Mouse (Mus musculus): ENCODE measurements around the gene Dirc2. TPM values are rescaled to one million over a fixed set of nuclear protein-coding genes. Genes with fewer than 3 reads are reported as not detected.

Dirc2 gene
- polyA plus RNA-seq, 2 experiments: 4.9 to 5.9 TPM

GRCm38 (mm10) chr16:35701823-35702222, 67.3 kb downstream of the Dirc2 start:
- no peak for TF ChIP-seq CTCF (IDR thresholded peaks at IDR 0.05; ENCODE audit: low read depth)
- Histone ChIP-seq H3K36me3 (replicated peaks; ENCODE audit: control insufficient read depth, insufficient read depth, low read depth) (peaks cover 2% of the 10 kb centered on the region; the same call in 1 of the 2 replicates), H3K27me3 (ENCODE audit: control insufficient read depth, insufficient read depth, low read length) (no peaks in the 10 kb centered on the region), H3K27ac (no peak overlapping the region), H3K9ac (replicated peaks) (no peak overlapping the region), H3K9me3 (ENCODE audit: control insufficient read depth, low read length) (no peaks in the 10 kb centered on the region), H3K4me2 (ENCODE audit: low read depth) (no peak overlapping the region), H3K4me1 (replicated peaks; ENCODE audit: control insufficient read depth in 2 of 2, insufficient read depth in 2 of 2, low read length in 1 of 2) (no peaks in the 10 kb centered on the region), H3K4me3 (ENCODE audit: insufficient read depth in 1 of 2, low read depth in 2 of 2, low read length in 2 of 2) (no peak overlapping the region)
- WGBS (ENCODE audit: insufficient replicate concordance): 82% methylated on average over 11 of the region's 11 CpGs
- no peak for ATAC-seq (ENCODE audit: insufficient read depth)
- no peak for DNase-seq (ENCODE audit: low read depth in 3 of 3, low spot score in 3 of 3)

- WGBS (ENCODE audit: insufficient replicate concordance): 55% methylated on average over 2 of the region's 2 CpGs
- H3K27me3 ChIP-seq (ENCODE audit: control insufficient read depth, insufficient read depth, low read length): no peaks in the 10 kb centered on the region
- no peak overlapping the region for H3K27ac ChIP-seq
- no peaks in the 10 kb centered on the region for H3K9me3 ChIP-seq (ENCODE audit: control insufficient read depth, low read length)
- no peak overlapping the region for H3K4me3 ChIP-seq (ENCODE audit: insufficient read depth in 1 of 2, low read depth in 2 of 2, low read length in 2 of 2)
- no peak for ATAC-seq (ENCODE audit: insufficient read depth)
- H3K4me1 ChIP-seq (replicated peaks; ENCODE audit: control insufficient read depth in 2 of 2, insufficient read depth in 2 of 2, low read length in 1 of 2): no peaks in the 10 kb centered on the region
- peaks cover 2% of the 10 kb centered on the region; the same call in 1 of the 2 replicates for H3K36me3 ChIP-seq (replicated peaks; ENCODE audit: control insufficient read depth, insufficient read depth, low read depth)
- DNase-seq (ENCODE audit: low read depth in 3 of 3, low spot score in 3 of 3): no peak
- no peak overlapping the region for H3K9ac ChIP-seq (replicated peaks)
- no peak for TF ChIP-seq CTCF (IDR thresholded peaks at IDR 0.05; ENCODE audit: low read depth)
- no peak for TF ChIP-seq EP300 (IDR thresholded peaks at IDR 0.05; ENCODE audit: low read depth)
- H3K4me2 ChIP-seq (ENCODE audit: low read depth): no peak overlapping the region
These were observed 73.1 kb downstream of the Dirc2 start for GRCm38 (mm10) chr16:35696103-35696502.

DNA sequence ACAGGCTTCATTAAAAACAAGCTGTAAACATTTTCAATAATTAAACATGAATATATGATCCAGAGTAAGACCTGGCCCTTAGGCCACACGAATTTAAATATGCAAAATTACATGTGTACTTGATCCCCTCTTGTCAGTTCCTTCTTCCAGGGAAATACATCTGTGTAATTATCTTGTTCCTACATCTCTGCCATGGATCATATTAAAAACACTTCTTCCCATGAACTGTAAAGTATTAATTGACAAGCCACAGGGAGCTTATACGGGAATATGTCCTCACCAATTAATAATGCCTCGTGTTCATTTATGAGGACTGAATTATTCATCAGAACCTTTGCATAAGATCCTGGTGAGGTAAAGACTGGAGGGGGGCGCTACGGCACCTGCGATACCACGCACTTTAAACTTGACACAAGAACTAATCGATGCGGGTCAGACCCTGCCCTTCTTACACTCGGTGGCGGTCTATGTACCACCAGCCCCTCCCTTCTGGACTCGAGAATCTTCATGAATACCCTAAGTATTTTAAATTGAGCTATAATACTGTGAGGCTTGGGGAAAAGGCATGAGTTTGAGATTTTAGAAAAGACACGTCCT, 74.8 kb downstream of the Dirc2 start:
- H3K4me2 ChIP-seq (ENCODE audit: low read depth): no peak overlapping the region
- H3K27me3 ChIP-seq (ENCODE audit: control insufficient read depth, insufficient read depth, low read length): no peaks in the 10 kb centered on the region
- H3K4me1 ChIP-seq (replicated peaks; ENCODE audit: control insufficient read depth in 2 of 2, insufficient read depth in 2 of 2, low read length in 1 of 2): no peaks in the 10 kb centered on the region
- no peak for TF ChIP-seq CTCF (IDR thresholded peaks at IDR 0.05; ENCODE audit: low read depth)
- TF ChIP-seq EP300 (IDR thresholded peaks at IDR 0.05; ENCODE audit: low read depth): no peak
- no peak overlapping the region for H3K9ac ChIP-seq (replicated peaks)
- peaks cover 2% of the 10 kb centered on the region; the same call in 1 of the 2 replicates for H3K36me3 ChIP-seq (replicated peaks; ENCODE audit: control insufficient read depth, insufficient read depth, low read depth)
- no peak overlapping the region for H3K4me3 ChIP-seq (ENCODE audit: insufficient read depth in 1 of 2, low read depth in 2 of 2, low read length in 2 of 2)
- ATAC-seq (ENCODE audit: insufficient read depth) (no peak), DNase-seq (ENCODE audit: low read depth in 3 of 3, low spot score in 3 of 3) (no peak)
- 87% methylated on average over 13 of the region's 13 CpGs for WGBS (ENCODE audit: insufficient replicate concordance)
- no peak overlapping the region for H3K27ac ChIP-seq
- H3K9me3 ChIP-seq (ENCODE audit: control insufficient read depth, low read length): no peaks in the 10 kb centered on the region

GRCm38 (mm10) chr16:35691606-35692005, 77.5 kb downstream of the Dirc2 start:
- no peak for DNase-seq (ENCODE audit: low read depth in 3 of 3, low spot score in 3 of 3)
- Histone ChIP-seq H3K9me3 (ENCODE audit: control insufficient read depth, low read length) (no peaks in the 10 kb centered on the region), H3K36me3 (replicated peaks; ENCODE audit: control insufficient read depth, insufficient read depth, low read depth) (no peaks in the 10 kb centered on the region), H3K27ac (no peak overlapping the region), H3K4me1 (replicated peaks; ENCODE audit: control insufficient read depth in 2 of 2, insufficient read depth in 2 of 2, low read length in 1 of 2) (no peaks in the 10 kb centered on the region), H3K27me3 (ENCODE audit: control insufficient read depth, insufficient read depth, low read length) (no peaks in the 10 kb centered on the region), H3K9ac (replicated peaks) (no peak overlapping the region), H3K4me2 (ENCODE audit: low read depth) (no peak overlapping the region), H3K4me3 (ENCODE audit: insufficient read depth in 1 of 2, low read depth in 2 of 2, low read length in 2 of 2) (no peak overlapping the region)
- no peak for TF ChIP-seq EP300 (IDR thresholded peaks at IDR 0.05; ENCODE audit: low read depth)
- no peak for TF ChIP-seq CTCF (IDR thresholded peaks at IDR 0.05; ENCODE audit: low read depth)
- no peak for ATAC-seq (ENCODE audit: insufficient read depth)
- 84% methylated on average over 7 of the region's 7 CpGs for WGBS (ENCODE audit: insufficient replicate concordance)

DNA sequence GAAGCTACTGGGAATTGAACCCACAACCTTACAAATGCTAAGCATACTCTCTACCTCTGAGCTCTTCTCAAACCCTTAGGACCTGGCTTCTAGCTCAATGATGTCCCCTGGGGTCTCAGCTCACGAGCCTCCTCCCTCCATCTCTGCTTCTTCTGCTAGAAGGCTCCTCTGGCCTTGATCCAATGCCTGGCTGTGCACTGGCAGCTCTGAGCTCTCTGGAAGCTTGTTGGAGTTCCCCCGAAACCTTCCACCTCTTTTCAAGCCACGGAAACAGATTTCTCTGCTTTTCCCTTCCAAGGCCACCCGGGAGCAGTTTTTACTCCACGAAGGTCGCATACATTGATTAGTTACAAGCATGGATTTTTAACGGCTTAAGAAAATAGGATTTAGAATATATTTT, 82.7 kb downstream of the Dirc2 start:
- no peak for TF ChIP-seq CTCF (IDR thresholded peaks at IDR 0.05; ENCODE audit: low read depth)
- ATAC-seq (ENCODE audit: insufficient read depth) (no peak), DNase-seq (ENCODE audit: low read depth in 3 of 3, low spot score in 3 of 3) (no peak)
- Histone ChIP-seq H3K36me3 (replicated peaks; ENCODE audit: control insufficient read depth, insufficient read depth, low read depth) (no peaks in the 10 kb centered on the region), H3K4me2 (ENCODE audit: low read depth) (no peak overlapping the region), H3K9ac (replicated peaks) (no peak overlapping the region), H3K4me1 (replicated peaks; ENCODE audit: control insufficient read depth in 2 of 2, insufficient read depth in 2 of 2, low read length in 1 of 2) (no peaks in the 10 kb centered on the region), H3K27ac (no peak overlapping the region), H3K9me3 (ENCODE audit: control insufficient read depth, low read length) (no peaks in the 10 kb centered on the region), H3K27me3 (ENCODE audit: control insufficient read depth, insufficient read depth, low read length) (no peaks in the 10 kb centered on the region), H3K4me3 (ENCODE audit: insufficient read depth in 1 of 2, low read depth in 2 of 2, low read length in 2 of 2) (no peak overlapping the region)
- WGBS (ENCODE audit: insufficient replicate concordance): 72% methylated on average over 7 of the region's 7 CpGs
